Mouse (Mus musculus) 3T3-L1 (cell line): ENCODE results near the gene Mip.
"Not testable (repeated sequence)": the region's sequence is repeated elsewhere in the genome, so short reads cannot be mapped to it uniquely, and the experiment has no call there.

Source experiments
- DNase-seq: peaks from one replicate; pipeline ENCODE4 v3.0.0-alpha.2; 2015; ENCODE audit warnings: low read depth, low spot score

Mip gene

DNA sequence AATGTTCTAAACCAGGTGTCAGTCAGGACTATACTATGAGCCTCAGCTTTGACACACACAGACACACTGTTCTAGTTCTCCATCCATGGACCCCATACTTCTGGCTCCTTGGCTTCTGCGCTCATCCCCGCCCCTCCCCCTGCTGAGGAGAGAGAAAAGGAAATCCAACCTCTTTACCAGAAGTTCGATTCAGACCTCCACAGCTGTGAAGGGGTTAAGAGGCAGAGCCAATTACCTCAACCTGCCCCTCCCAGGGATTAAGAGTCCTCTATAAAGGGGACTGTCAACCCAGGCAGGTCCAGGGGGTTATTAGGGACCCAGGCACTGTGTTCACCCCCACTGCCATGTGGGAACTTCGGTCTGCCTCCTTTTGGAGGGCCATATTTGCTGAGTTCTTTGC lies at the start of gene Mip:
Gene Mip, plus strand, starts transcription at position 301 of the 400 bp plus-strand sequence.
- DNase-seq, result no peak

DNA sequence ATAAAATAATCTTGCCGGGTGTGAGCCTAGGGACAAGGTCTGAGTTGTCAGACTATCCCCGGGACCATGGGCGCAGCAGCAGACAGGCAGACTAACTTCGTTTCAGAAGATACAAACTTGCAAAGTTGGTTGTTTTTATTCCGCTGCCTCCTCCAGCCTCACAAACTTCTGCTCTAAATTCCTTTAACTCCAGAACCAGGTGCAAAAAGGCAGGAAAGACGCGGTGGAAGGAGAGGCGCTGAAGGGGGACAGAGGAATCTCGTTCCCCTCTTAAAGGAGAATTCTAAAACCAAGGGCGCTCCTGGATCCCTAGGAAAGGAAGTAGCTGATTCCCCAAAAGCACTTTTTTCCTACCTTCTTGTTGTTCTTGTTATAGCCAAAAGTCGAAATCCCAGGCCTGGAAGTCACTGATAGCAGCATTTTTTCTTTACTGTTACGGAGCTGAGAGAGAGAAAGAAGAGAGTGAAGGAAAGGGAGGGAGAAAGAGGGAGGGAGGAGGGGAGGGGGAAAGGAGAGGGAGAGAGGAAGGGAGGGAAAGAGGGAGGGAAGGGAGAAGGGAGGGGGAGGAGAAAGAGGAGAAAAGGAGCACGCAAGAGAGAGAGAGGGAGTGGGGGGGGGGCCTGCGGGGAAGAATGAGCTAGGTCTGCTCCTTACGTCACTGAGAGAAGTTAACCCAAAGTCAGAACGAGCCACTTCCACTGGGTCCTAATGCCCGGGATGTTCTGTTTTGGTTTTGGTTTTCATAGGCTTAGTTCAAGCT lies 49.5 kb upstream of the Mip start:
- peak; percentile 94 for DNase-seq

DNA sequence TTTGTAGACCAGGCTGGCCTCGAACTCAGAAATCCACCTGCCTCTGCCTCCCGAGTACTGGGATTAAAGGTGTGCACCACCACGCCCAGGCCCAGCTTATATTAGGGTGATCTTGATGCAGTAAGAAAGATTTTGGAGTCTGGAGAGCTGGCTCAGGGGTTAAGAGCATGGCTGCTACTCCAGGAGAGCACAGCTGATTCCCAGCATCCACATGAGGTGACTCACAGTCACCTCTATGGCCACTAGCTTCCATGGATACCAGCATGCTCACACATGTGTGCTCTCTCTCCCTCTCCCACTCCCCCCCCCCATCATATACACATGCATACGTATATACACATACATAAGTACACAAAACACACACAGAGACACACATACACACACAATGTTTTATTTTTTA lies 48.3 kb upstream of the Mip start:
- peak; percentile 57 for DNase-seq

DNA sequence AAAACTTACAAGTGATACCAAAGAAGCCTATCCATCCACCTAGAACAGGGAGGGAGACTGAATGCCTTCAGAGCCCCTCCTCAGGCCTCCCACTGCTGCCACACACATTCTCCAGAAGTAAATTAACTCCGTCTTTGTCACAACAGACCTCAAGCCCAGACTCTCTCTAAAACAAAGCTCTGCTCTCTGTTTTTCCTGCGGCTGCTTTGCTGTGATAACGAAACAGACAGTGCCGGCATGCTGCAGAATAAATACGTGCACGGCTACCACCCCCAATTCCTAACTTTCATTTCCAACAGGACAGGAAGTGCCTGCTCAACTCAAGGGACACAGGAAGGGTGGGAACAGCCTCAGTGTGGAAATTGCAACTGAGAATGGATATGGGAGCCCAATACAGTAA lies 45.6 kb upstream of the Mip start, which contains the start of gene Rbms2:
Gene Rbms2, minus strand, starts transcription at position 309 of the 400 bp plus-strand sequence.
- DNase-seq, result peak; percentile 61

DNA sequence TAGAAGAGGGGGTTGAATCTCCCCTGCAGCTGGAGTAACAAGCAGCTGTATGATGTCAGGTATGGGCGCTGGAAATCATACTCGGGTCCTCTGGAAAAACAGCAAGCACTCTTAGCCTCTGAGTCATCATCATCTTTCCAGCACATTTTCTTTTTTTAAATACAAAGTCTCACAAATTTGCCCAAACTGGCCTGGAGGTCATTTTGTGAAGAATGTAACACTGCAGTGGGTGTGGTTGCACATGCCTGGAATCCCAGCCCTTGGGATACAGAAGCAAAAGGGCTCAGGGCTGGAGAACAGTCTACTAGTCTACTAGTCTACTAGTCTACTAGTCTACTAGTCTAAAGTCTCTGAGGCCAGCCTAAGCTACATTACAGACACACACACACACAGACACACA lies 41.3 kb upstream of the Mip start:
- peak; percentile 79 for DNase-seq

DNA sequence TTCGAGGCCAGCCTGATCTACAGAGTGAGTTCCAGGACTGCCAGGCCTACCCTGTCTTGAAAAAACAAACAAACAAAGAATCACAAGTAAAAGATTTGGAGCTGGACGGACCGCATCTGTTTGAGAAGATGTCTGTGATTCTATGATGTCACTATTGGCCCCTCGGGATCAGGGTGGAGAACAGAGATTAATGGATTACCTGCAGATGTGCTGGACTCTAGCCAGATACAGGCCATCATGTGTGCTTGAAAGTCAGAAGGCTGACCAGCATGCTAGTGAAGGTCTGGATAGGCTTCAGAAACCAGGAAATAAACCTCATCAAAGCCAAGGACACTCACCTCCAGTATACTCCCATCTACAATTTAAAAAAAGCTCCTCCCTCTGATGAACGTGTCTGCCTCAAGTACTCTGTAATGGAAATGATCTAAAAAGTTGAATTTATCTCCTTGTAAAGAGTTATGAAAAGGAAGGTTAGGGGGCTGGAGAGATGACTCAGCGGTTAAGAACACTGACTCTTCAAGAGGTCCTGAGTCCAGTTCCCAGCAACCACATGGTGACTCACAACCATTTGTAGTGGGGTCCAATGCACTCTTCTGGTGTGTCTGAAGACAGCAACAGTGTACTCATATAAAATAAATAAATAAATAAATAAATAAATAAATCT lies 40.2 kb upstream of the Mip start:
- peak; percentile 84 for DNase-seq

DNA sequence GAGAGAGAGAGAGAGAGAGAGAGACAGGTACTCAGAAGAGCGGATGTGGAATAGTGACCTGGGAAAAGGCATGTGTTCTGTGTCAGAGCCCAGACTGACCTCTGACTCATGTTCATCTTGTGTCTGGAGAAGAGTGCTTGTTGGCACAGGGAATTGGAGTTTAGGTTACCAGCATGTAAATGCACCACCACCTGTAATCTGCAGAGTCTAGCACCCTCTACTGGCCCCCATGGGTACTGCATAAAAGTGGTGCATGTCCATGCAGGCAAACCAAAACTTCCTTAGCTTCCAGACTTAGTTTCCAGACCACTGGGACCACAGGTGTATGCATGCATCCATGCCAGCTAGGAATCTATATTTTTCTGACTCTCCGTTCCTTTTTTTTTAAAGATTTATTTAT lies 39.7 kb upstream of the Mip start:
- peak; percentile 97 for DNase-seq

DNA sequence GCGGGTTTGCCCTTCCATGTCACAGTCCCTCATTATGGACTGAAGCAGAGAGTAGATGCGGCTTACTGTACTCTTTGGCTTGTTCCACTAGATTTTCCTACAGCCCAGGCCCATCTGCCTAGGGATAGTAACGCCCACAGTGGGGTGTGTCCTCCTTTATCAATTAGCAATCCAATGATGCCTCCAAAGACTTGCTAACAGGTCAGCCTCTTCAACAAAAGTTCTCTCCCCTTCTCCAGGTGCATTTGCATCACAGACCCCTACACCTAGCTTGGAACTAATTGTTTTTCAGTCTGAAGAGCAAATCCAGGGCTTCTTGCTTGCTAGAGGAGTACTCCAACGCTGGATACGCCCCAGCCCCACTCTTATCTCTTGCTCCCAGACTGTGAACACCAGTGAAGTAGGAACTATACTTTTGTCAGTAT lies 38.4 kb upstream of the Mip start:
- no peak for DNase-seq

DNA sequence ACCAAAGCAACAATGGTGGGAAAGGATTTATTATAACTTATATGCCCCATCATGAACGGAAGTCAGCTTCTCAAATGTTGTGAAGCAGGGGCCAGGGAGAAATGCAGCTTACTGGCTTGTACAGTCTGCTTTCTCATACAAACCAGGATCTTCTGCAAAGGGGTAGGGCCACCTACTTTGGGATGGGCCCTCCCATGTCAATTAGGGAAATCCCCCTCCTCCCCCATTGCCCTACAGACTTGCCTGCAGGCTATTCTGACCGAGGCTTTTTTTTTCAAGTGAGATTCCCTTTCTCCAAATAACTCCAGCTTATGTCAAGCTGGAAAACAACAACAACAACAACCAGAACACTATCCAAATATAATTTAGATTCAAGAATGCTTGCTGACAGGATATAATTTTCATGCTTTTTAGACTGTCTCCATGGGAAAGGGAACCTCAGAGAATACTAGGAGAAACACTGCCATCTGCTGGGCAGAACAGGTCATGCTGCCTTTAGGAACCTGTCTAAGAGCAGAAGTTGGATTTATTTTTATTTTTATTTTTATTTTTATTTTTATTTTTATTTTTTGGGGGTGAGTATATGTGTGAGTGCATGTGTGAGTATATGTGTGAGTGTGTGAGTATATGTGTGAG lies 37.3 kb upstream of the Mip start:
- peak; percentile 95 for DNase-seq

DNA sequence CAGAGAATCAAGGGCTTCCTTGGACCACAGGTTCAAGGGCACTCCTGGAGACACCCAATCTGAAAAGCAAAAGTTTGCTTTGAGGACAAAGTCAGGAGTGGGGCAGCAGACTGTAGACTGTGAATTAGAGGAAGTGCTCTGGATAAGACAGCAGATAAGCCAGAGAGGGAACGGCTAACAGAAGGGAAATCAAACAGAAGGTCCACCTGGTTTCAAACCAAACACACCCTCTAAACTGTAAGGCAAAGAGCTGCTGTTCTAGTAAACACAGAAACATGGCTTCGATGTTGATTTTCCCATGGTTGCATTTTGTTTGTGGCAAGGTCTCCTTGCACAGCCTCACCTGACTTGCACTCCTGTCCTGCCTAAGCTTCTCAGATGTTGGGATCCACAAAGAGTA lies 34.2 kb upstream of the Mip start:
- DNase-seq, result no peak

DNA sequence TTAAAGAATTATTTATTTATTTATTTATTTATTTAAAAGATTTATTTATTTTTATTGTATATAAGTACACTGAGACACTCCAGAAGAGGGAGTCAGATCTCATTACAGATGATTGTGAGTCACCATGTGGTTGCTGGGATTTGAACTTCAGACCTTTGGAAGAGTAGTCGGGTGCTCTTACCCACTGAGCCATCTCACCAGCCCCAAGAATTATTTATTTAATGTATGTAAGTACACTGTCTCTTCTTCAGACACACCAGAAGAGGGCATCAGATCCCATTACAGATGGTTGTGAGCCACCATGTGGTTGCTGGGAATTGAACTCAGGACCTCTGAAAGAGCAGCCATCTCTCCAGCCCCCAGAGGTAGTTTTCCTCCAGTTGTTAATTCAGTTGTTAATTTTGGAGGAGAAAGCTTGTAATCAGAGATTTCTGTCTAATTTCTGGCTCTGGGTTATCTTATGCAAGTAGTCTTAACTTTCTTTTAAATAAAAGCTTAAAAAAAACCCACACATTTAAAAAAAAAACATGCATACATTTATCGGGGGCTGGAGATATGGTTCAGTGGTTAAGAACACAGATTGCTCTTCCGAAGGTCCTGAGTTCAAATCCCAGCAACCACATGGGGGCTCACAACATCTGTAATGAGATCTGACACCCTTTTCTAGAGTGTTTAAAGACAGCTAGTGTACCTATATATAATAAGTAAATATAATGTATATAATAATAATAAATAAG lies 33.4 kb upstream of the Mip start:
- DNase-seq, result not testable (repeated sequence)

DNA sequence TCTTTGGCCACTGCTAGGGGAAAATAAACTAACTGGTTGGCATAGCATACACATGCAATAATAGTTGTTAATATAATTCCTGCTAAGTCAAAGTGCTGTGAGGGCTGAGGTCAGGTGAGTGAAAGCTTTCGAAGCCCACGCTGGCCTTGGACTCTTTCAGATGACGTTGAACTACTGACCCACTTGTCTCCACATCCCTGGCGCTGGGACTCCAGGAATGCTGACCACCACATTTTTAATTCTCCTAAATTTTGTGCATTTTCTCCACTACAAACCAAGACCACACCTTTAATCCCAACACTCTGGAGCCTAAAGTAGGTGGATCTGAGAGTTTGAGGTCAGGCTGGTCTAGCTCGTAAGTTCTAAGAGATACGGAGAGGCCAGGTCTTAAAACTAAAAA lies 32.5 kb upstream of the Mip start:
- DNase-seq, result no peak

DNA sequence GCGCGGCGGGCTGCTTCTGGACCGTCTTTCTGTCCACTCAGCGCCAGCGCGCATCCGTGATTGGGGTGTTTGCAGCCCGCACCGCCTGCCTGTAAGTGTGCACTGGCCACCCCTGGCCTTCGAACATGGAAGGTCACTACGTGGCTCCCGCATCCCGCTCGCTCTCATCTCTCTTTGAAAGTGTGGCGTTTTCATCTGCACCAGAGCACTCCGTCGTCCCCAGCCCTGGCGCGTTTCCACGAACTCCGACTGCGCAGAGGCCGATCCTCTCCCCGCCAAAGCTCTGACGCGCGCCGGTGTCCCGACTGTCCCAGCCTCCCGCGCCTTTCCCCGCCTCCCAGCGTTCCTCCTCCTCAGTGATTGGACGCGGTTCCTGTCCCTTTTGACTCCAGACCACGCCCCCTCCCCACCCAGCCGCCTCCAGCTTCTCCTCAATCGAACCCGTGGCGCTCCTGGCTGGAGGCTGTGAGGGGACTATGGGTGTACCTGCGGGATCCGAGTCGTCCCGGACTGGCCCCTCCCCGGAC lies 31.6 kb upstream of the Mip start, which contains the start of gene Gls2:
Gene Gls2, plus strand, starts transcription at position 434 of the 527 bp plus-strand sequence.
- DNase-seq, result peak; percentile 93

DNA sequence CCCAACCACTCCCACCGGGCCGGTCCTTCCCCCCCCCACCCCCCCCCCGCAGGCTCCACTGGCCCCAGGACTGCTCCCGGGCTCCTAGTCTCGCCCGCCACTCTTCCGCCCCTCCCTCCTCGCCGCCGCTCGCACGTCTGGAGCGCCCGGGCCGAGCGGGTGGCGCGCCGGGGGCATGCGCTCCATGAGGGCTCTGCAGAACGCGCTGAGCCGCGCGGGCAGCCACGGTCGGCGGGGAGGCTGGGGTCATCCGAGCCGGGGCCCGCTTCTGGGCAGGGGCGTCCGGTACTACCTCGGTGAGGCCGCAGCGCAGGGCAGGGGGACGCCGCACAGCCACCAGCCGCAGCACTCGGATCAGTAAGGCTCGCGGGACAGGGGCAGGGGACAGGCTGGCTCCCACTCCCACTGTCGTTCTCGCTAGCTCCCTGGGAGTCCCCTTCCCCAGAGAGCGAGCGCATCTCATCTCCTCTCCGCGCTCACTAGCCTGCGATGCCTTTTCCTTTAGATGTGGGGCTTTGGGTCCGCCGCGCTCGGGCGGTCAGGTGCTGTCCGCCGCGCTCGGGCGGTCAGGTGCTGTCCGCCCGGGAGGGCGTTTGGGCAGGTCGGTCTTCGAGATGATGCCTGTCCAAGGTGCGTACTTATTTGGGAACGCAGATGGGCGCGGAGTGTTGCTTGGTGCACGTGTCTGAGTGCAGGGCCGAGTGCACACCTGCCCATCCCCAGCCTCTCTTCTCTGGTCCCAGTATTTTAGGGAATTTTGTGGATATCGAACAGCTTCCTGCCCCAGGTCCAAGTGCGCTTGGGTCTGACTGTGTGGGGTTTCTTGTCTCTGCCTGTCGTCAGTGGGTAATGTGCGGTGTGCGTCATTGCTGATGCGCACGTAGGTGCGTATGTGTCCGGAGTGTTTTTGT lies 30.8 kb upstream of the Mip start:
- no peak for DNase-seq

DNA sequence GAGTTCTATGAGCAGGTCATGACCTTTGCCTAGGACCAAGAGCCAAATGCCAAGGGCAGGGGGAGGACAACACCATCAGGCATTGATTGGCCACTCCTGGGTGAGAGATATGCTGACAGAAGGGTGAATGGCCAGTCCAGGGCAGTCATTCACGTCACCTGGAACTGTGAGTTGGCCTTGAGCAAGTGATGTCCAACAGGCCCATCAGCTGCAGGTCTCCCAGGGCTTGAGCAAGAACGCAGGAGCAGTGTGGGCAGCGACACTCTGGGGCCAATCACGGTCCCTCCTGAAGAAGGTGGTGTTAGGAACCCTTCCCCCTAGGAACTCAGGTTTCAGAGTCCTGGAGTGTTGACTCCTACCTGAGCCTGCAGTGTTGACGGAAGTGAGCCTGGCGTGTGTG lies 23.8 kb upstream of the Mip start:
- no peak for DNase-seq

DNA sequence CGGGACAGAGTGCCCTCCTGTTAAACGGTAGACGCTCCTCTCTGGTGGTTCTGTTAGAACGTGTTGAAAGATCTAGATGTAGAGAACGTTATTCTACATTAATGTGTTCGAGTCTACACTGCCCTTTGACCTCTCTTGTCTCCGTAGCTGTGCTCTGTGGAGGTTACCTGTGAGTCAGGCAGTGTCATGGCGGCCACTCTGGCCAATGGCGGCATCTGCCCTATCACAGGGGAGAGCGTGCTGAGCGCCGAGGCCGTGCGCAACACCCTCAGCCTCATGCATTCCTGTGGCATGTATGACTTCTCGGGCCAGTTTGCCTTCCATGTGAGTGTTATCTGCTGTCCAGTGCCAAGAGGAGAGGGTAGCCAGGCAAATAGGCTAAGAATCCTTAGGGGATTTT lies 20.7 kb upstream of the Mip start:
- no peak for DNase-seq

DNA sequence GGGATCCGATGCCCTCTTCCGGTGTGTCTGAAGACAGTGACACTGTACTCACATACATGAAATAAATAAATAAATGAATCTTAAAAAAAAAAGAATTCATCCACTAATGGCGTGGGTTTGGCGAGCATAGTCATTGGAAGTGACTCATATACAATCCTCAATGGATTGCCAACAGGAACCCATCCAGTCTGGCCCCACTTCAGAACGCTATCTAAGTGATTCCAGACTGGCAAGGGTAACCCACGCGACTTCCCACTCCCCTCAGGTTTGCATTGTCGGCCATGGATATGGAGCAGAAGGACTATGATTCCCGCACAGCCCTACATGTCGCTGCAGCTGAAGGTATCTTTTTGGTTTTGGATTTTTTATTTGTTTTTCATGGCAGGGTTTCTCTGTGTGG lies 17.3 kb upstream of the Mip start:
- DNase-seq, result peak; percentile 60

DNA sequence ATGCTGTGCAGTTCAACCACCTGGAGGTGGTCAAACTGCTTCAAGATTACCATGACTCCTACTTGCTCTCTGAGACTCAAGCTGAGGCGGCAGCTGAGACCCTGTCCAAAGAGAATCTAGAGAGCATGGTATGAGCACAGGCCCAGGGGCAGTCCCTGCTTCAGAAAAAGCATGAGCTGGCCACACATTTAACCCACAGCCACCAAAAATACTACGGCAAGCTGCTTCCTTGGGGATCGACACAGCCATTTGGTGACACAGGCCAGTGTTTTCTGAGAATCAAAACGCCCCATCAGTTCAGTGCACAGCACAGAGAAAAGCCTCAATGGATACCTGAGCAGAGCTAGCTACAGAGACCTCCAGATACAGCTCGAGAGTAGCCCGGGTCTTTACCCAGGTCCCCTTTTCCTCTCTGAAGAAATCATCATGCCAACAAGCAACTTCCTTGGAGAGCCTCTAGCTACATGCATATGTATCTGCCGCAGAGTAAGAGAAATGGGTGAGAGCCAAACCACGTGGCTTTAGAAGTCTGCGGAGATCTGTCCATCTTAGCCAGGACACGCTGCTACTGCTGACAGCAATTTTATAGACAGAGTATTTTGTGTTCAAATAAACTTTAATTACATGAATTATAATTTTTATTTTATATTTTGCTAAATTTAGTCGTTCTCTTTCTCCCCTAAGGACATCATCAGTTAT lies 16.2 kb upstream of the Mip start:
- DNase-seq, result no peak

DNA sequence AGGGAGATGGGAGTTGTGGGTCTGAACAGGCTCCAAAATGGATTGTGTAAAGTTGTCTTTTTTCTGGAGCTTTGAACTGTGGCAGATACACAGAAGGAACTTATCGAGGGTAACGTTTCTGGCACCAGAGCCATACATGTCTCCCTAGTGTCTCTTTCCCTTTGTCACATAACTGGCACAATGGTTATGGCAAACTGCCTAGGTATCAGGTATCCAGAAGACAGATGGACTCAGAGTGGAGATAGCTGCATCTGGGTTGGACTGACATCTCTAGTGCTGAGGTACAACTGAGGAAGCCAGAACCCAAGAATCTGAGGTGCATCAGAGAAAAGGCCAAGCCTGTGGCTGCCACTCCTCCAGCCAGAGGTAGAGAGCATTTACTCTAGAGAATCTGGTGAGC lies 15.5 kb upstream of the Mip start:
- DNase-seq, result no peak

DNA sequence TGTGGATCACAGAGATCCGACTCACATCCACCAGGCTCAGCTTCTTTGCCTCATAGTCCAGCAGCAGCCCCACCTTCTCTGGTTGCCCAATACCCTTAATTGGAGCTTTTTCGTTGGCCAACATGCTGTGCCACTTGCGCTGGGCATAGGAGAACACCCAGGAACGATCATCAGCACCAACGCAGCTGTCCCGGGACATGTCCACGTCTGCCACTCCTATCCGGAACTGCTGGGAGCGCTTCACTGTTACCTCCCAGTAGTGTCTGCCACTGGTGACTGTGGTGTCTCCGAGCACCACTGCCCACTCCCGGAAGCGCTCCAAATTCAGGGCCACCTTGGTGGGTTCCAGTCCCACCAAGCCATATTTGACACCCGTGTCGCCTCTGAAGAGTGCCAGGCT lies 14.7 kb upstream of the Mip start:
- DNase-seq, result peak; percentile 34
